Mouse (Mus musculus): ENCODE measurements around the gene Dzip3. TPM values are rescaled to one million over a fixed set of nuclear protein-coding genes. Genes with fewer than 3 reads are reported as not detected.

Gene Dzip3
- total and polyA plus RNA-seq, 3 experiments, result 22.4 to 22.8 TPM; not detected in 1

GRCm38 (mm10) chr16:49035852-49036251, 41.9 kb upstream of the Dzip3 start:
- DNase-seq (ENCODE audit: low read depth, low spot score), result no peak
- Histone ChIP-seq H3K79me2 (ENCODE audit: control insufficient read depth, insufficient read depth, low read length, poor library complexity) (no peaks in the 10 kb centered on the region), H3K4me1 (ENCODE audit: control insufficient read depth in 1 of 2, insufficient read depth in 2 of 2, low read length in 2 of 2) (no peaks in the 10 kb centered on the region), H3K36me3 (ENCODE audit: control insufficient read depth in 1 of 2, insufficient read depth in 2 of 2, low read length in 2 of 2) (no peaks in the 10 kb centered on the region), H3K9me3 (replicated peaks; ENCODE audit: insufficient read depth, low read length) (no peaks in the 10 kb centered on the region), H3K27me3 (ENCODE audit: control insufficient read depth in 1 of 2, insufficient read depth in 2 of 2, low read length in 2 of 2) (no peaks in the 10 kb centered on the region), H3K4me3 (ENCODE audit: control insufficient read depth in 1 of 2, insufficient read depth in 1 of 2, low read depth in 2 of 2, low read length in 2 of 2) (no peak overlapping the region), H3K27ac (ENCODE audit: control insufficient read depth, low read depth, low read length) (no peak overlapping the region), H3K9ac (ENCODE audit: control insufficient read depth, low read depth, low read length, poor library complexity, severe bottlenecking) (no peak overlapping the region)
- TF ChIP-seq GABPA (IDR thresholded peaks at IDR 0.05; ENCODE audit: low read depth, low read length) (no peak), BHLHE40 (IDR thresholded peaks at IDR 0.05; ENCODE audit: borderline replicate concordance, low read depth, low read length) (no peak), MYC (IDR thresholded peaks at IDR 0.05; ENCODE audit: low read depth, low read length) (no peak), TCF12 (IDR thresholded peaks at IDR 0.05; ENCODE audit: low read depth, low read length) (no peak), MEF2A (IDR thresholded peaks at IDR 0.05; ENCODE audit: extremely low read depth, insufficient replicate concordance, low read depth, low read length, poor library complexity, severe bottlenecking) (no peak), MYB (IDR thresholded peaks at IDR 0.05; ENCODE audit: low read depth, low read length) (no peak), GATA1 (IDR thresholded peaks at IDR 0.05; ENCODE audit: low read depth, low read length) (no peak), NRF1 (IDR thresholded peaks at IDR 0.05; ENCODE audit: insufficient read depth, low read depth, low read length, poor library complexity, severe bottlenecking) (no peak), MAZ (IDR thresholded peaks at IDR 0.05; ENCODE audit: low read depth, low read length) (no peak), USF2 (IDR thresholded peaks at IDR 0.05; ENCODE audit: borderline replicate concordance in 1 of 2, insufficient read depth in 1 of 2, low read depth in 1 of 2, low read length in 2 of 2) (no peak), MXI1 (IDR thresholded peaks at IDR 0.05; ENCODE audit: low read depth, low read length) (no peak), ZMIZ1 (IDR thresholded peaks at IDR 0.05; ENCODE audit: low read depth, low read length) (no peak), ZKSCAN1 (IDR thresholded peaks at IDR 0.05; ENCODE audit: low read depth, low read length) (no peak), CHD2 (IDR thresholded peaks at IDR 0.05; ENCODE audit: low read length) (no peak), TBP (IDR thresholded peaks at IDR 0.05; ENCODE audit: low read depth, low read length) (no peak), HCFC1 (IDR thresholded peaks at IDR 0.05; ENCODE audit: low read depth, low read length) (no peak), SIN3A (IDR thresholded peaks at IDR 0.05; ENCODE audit: low read length) (no peak), USF1 (IDR thresholded peaks at IDR 0.05; ENCODE audit: low read depth, low read length) (no peak)

DNA sequence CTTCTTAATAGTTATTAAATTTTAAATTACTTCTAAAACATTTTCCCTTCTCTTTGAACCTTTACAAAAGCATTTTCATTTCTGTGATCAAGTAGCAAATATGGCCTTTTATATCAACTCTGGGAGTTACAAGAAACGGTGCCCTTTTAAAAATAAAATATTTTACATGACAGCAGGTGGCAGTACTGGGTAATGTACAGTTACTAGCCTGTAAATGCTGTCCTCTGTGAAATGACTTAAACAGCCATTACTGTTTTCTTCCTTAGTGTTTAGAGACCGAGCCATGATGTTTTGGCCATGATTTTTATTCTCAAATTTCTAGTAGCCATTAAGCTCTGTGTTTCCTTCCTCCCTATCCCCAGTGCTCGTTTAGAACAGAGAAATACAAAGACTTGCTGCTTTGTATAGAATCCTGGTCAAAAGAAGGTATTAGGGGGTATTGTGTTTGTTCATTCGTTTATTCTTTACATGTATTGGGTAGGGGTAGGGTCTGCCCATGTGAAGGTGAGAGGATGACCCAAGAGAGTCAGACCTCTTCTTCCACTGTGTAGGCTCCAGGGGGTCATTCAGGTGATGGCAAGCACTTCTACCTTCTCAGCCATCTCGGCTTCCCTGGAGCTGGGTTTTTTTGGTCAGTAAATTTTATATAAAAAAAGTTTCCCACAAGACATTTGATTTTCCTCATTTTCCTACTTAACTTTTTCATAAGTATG, 22.8 kb upstream of the Dzip3 start:
- Histone ChIP-seq H3K9me3 (replicated peaks; ENCODE audit: insufficient read depth, low read length) (no peaks in the 10 kb centered on the region), H3K4me3 (ENCODE audit: control insufficient read depth in 1 of 2, insufficient read depth in 1 of 2, low read depth in 2 of 2, low read length in 2 of 2) (no peak overlapping the region), H3K9ac (ENCODE audit: control insufficient read depth, low read depth, low read length, poor library complexity, severe bottlenecking) (no peak overlapping the region), H3K4me1 (ENCODE audit: control insufficient read depth in 1 of 2, insufficient read depth in 2 of 2, low read length in 2 of 2) (no peaks in the 10 kb centered on the region), H3K79me2 (ENCODE audit: control insufficient read depth, insufficient read depth, low read length, poor library complexity) (no peaks in the 10 kb centered on the region), H3K36me3 (ENCODE audit: control insufficient read depth in 1 of 2, insufficient read depth in 2 of 2, low read length in 2 of 2) (peaks cover 2 to 30% of the 10 kb centered on the region in 2 experiments), H3K27ac (ENCODE audit: control insufficient read depth, low read depth, low read length) (no peak overlapping the region), H3K27me3 (ENCODE audit: control insufficient read depth in 1 of 2, insufficient read depth in 2 of 2, low read length in 2 of 2) (no peaks in the 10 kb centered on the region)
- peak; percentile 54 for DNase-seq (ENCODE audit: low read depth, low spot score)
- no peak for TF ChIP-seq ZMIZ1 (IDR thresholded peaks at IDR 0.05; ENCODE audit: low read depth, low read length)
- no peak for TF ChIP-seq ELF1 (IDR thresholded peaks at IDR 0.05; ENCODE audit: low read depth, low read length)
- TF ChIP-seq BHLHE40 (IDR thresholded peaks at IDR 0.05; ENCODE audit: borderline replicate concordance, low read depth, low read length), result no peak
- TF ChIP-seq EP300 (IDR thresholded peaks at IDR 0.05; ENCODE audit: low read depth in 1 of 2, low read length in 2 of 2), result no peak
- TF ChIP-seq HCFC1 (IDR thresholded peaks at IDR 0.05; ENCODE audit: low read depth, low read length), result no peak
- peak; percentile 16; the same call in 1 of the 2 replicates for TF ChIP-seq RAD21 (IDR thresholded peaks at IDR 0.05; ENCODE audit: low read depth, low read length)
- TF ChIP-seq GABPA (IDR thresholded peaks at IDR 0.05; ENCODE audit: low read depth, low read length), result no peak
- TF ChIP-seq CTCF (IDR thresholded peaks at IDR 0.05 in 2 of 3, conservative IDR thresholded peaks at IDR 0.05 in 1 of 3; ENCODE audit: control insufficient read depth in 1 of 3, insufficient read depth in 1 of 3, low read depth in 2 of 3, low read length in 3 of 3, poor library complexity in 1 of 3, severe bottlenecking in 1 of 3), result peak in 1 of 3 experiments; percentile 46; a peak in 3 of 6 replicates
- TF ChIP-seq MAZ (IDR thresholded peaks at IDR 0.05; ENCODE audit: low read depth, low read length), result no peak
- TF ChIP-seq CHD1 (IDR thresholded peaks at IDR 0.05; ENCODE audit: low read depth, low read length), result no peak
- TF ChIP-seq ZNF384 (IDR thresholded peaks at IDR 0.05; ENCODE audit: low read depth, low read length), result no peak
- TF ChIP-seq CHD2 (IDR thresholded peaks at IDR 0.05; ENCODE audit: low read length), result no peak
- no peak for TF ChIP-seq KAT2A (conservative IDR thresholded peaks at IDR 0.05; ENCODE audit: low read depth, low read length)
- peak; percentile 31 for TF ChIP-seq SMC3 (IDR thresholded peaks at IDR 0.05; ENCODE audit: low read depth, low read length)
- no peak for TF ChIP-seq USF2 (IDR thresholded peaks at IDR 0.05; ENCODE audit: borderline replicate concordance in 1 of 2, insufficient read depth in 1 of 2, low read depth in 1 of 2, low read length in 2 of 2)
